Mouse (Mus musculus): ENCODE results near the gene 9930022D16Rik. TPM values are rescaled to one million over a fixed set of nuclear protein-coding genes. Genes with fewer than 3 reads are reported as not detected.

9930022D16Rik gene
- polyA plus RNA-seq, 1 experiment from 2014 or later, result not detected

- no peak for ATAC-seq
- no peak overlapping the region for H3K4me3 ChIP-seq (ENCODE audit: low read length)
- H3K27ac ChIP-seq (ENCODE audit: low read depth, low read length), result no peak overlapping the region
- no peak overlapping the region for H3K9ac ChIP-seq (ENCODE audit: low read depth, low read length)
- no peaks in the 10 kb centered on the region for H3K36me3 ChIP-seq (ENCODE audit: control insufficient read depth, insufficient read depth, low read length)
- no peaks in the 10 kb centered on the region for H3K27me3 ChIP-seq (replicated peaks; ENCODE audit: control insufficient read depth, insufficient read depth, low read length)
- 92% methylated on average over 15 of the region's 15 CpGs for WGBS
- H3K4me2 ChIP-seq (ENCODE audit: low read length), result no peak overlapping the region
- H3K9me3 ChIP-seq (ENCODE audit: control insufficient read depth, low read length), result no peaks in the 10 kb centered on the region
- no peaks in the 10 kb centered on the region for H3K4me1 ChIP-seq (ENCODE audit: control insufficient read depth, insufficient read depth, low read depth, low read length)
Measured at GRCm38 (mm10) chr11:109410197-109410980, 3.3 kb upstream of the 9930022D16Rik start.

GRCm38 (mm10) chr11:109414802-109415201, 1.1 kb downstream of the 9930022D16Rik start:
- Histone ChIP-seq H3K27ac (ENCODE audit: low read depth, low read length) (no peak overlapping the region), H3K9ac (ENCODE audit: low read depth, low read length) (no peak overlapping the region), H3K4me2 (ENCODE audit: low read length) (no peak overlapping the region), H3K36me3 (ENCODE audit: control insufficient read depth, insufficient read depth, low read length) (no peaks in the 10 kb centered on the region), H3K27me3 (replicated peaks; ENCODE audit: control insufficient read depth, insufficient read depth, low read length) (no peaks in the 10 kb centered on the region), H3K4me1 (ENCODE audit: control insufficient read depth, insufficient read depth, low read depth, low read length) (no peaks in the 10 kb centered on the region), H3K9me3 (ENCODE audit: control insufficient read depth, low read length) (no peaks in the 10 kb centered on the region), H3K4me3 (ENCODE audit: low read length) (no peak overlapping the region)
- no peak for ATAC-seq
- 84% methylated on average over 5 of the region's 5 CpGs for WGBS

- WGBS, result 90% methylated on average over 8 of the region's 8 CpGs
- Histone ChIP-seq H3K27me3 (replicated peaks; ENCODE audit: control insufficient read depth, insufficient read depth, low read length) (no peaks in the 10 kb centered on the region), H3K9me3 (ENCODE audit: control insufficient read depth, low read length) (no peaks in the 10 kb centered on the region; the same call in 1 of the 2 replicates), H3K9ac (ENCODE audit: low read depth, low read length) (no peak overlapping the region), H3K4me2 (ENCODE audit: low read length) (no peak overlapping the region), H3K4me3 (ENCODE audit: low read length) (no peak overlapping the region), H3K4me1 (ENCODE audit: control insufficient read depth, insufficient read depth, low read depth, low read length) (no peaks in the 10 kb centered on the region), H3K27ac (ENCODE audit: low read depth, low read length) (no peak overlapping the region), H3K36me3 (ENCODE audit: control insufficient read depth, insufficient read depth, low read length) (no peaks in the 10 kb centered on the region)
- ATAC-seq, result no peak
Measured at GRCm38 (mm10) chr11:109416709-109417420, 3.1 kb downstream of the 9930022D16Rik start.

- Histone ChIP-seq H3K4me3 (ENCODE audit: low read length) (no peak overlapping the region), H3K9me3 (ENCODE audit: control insufficient read depth, low read length) (no peaks in the 10 kb centered on the region; the same call in 1 of the 2 replicates), H3K27me3 (replicated peaks; ENCODE audit: control insufficient read depth, insufficient read depth, low read length) (no peaks in the 10 kb centered on the region), H3K9ac (ENCODE audit: low read depth, low read length) (no peak overlapping the region), H3K27ac (ENCODE audit: low read depth, low read length) (no peak overlapping the region), H3K36me3 (ENCODE audit: control insufficient read depth, insufficient read depth, low read length) (no peaks in the 10 kb centered on the region), H3K4me2 (ENCODE audit: low read length) (no peak overlapping the region), H3K4me1 (ENCODE audit: control insufficient read depth, insufficient read depth, low read depth, low read length) (no peaks in the 10 kb centered on the region)
- no peak for ATAC-seq
- 96% methylated on average over 9 of the region's 9 CpGs for WGBS
Measured at GRCm38 (mm10) chr11:109417472-109418040, 3.8 kb downstream of the 9930022D16Rik start.

GRCm38 (mm10) chr11:109419461-109419860, 5.7 kb downstream of the 9930022D16Rik start:
- Histone ChIP-seq H3K27ac (ENCODE audit: low read depth, low read length) (no peak overlapping the region), H3K27me3 (replicated peaks; ENCODE audit: control insufficient read depth, insufficient read depth, low read length) (no peaks in the 10 kb centered on the region), H3K36me3 (ENCODE audit: control insufficient read depth, insufficient read depth, low read length) (no peaks in the 10 kb centered on the region), H3K9me3 (ENCODE audit: control insufficient read depth, low read length) (no peaks in the 10 kb centered on the region; the same call in 1 of the 2 replicates), H3K4me1 (ENCODE audit: control insufficient read depth, insufficient read depth, low read depth, low read length) (no peaks in the 10 kb centered on the region), H3K9ac (ENCODE audit: low read depth, low read length) (no peak overlapping the region), H3K4me2 (ENCODE audit: low read length) (no peak overlapping the region), H3K4me3 (ENCODE audit: low read length) (no peak overlapping the region)
- WGBS, result 49% methylated on average over 4 of the region's 4 CpGs
- ATAC-seq, result no peak

DNA sequence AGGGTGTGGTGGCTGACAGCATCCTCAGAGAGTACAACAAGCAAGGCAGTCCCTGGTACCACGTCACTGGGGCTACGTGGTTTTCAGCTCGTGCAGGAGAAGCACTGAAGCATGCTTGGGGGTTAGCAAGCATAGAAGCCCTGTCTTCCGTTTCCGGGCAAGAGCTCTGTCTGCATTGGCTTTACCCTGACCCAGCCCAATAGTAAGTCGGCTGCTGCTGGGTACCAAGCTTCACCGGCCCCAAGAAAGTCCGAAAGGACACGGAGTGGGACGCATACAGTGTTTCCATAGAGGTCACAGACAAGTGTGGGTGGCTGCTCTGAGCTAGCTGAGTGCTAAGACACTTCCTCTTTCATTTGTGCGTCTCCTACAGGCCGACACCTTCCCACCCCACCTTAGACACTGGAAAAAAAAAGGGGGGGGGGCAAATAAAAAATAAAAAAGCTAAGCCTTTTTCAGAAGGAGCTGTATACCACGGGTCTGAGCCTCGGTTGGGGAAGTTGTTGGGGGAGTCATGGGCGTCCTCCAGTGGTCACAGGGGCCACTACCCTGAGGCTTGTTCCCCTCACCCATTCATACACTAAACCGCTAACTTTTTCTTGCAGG, 6.3 kb downstream of the 9930022D16Rik start:
- Histone ChIP-seq H3K36me3 (ENCODE audit: control insufficient read depth, insufficient read depth, low read length) (no peaks in the 10 kb centered on the region), H3K27me3 (replicated peaks; ENCODE audit: control insufficient read depth, insufficient read depth, low read length) (no peaks in the 10 kb centered on the region), H3K4me3 (ENCODE audit: low read length) (no peak overlapping the region), H3K27ac (ENCODE audit: low read depth, low read length) (no peak overlapping the region), H3K4me1 (ENCODE audit: control insufficient read depth, insufficient read depth, low read depth, low read length) (no peaks in the 10 kb centered on the region), H3K4me2 (ENCODE audit: low read length) (no peak overlapping the region), H3K9me3 (ENCODE audit: control insufficient read depth, low read length) (no peaks in the 10 kb centered on the region; the same call in 1 of the 2 replicates), H3K9ac (ENCODE audit: low read depth, low read length) (no peak overlapping the region)
- 44% methylated on average over 16 of the region's 16 CpGs for WGBS
- ATAC-seq, result no peak

DNA sequence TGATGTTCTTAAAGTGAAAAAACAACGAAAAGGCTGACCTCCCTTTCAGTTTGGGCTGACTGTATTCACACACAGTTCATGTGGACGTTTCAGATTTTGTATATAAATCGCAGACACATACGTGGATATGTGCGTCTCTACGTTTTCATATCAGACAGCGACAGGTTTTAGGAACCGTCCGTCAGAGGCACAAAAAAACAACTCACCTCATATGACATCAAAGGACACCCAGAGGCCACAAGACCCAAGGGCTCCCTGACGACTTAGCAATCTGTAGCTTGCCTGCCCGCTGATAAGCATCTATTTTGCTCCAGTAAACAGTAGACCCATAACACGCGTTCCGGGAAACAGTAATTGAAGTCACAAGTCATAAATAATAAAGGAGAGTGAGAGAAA, 6.8 kb downstream of the 9930022D16Rik start:
- Histone ChIP-seq H3K36me3 (ENCODE audit: control insufficient read depth, insufficient read depth, low read length) (no peaks in the 10 kb centered on the region), H3K4me1 (ENCODE audit: control insufficient read depth, insufficient read depth, low read depth, low read length) (no peaks in the 10 kb centered on the region), H3K4me2 (ENCODE audit: low read length) (no peak overlapping the region), H3K27me3 (replicated peaks; ENCODE audit: control insufficient read depth, insufficient read depth, low read length) (no peaks in the 10 kb centered on the region), H3K4me3 (ENCODE audit: low read length) (no peak overlapping the region), H3K9me3 (ENCODE audit: control insufficient read depth, low read length) (no peaks in the 10 kb centered on the region; the same call in 1 of the 2 replicates), H3K27ac (ENCODE audit: low read depth, low read length) (no peak overlapping the region), H3K9ac (ENCODE audit: low read depth, low read length) (no peak overlapping the region)
- 86% methylated on average over 14 of the region's 14 CpGs for WGBS
- no peak for ATAC-seq

DNA sequence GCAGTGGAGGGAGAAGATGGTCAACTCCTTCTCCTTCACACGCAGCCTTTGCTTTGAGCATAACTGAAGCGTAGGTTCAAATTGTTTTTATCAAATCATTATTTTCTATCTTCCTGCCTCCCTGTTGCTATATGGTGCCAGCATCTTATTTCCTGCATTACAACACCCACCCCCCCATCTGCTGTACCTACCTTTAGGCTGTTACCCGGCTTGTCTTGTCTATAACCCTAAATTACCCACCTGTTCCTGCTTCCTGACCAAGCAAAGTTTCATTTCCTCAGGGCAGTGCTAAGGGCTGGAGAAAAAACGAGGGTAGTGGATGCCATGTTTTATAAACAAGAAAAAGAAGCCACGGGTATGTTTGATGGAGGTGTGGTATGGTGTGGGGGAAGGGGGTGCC, 7.5 kb downstream of the 9930022D16Rik start:
- Histone ChIP-seq H3K27me3 (replicated peaks; ENCODE audit: control insufficient read depth, insufficient read depth, low read length) (no peaks in the 10 kb centered on the region), H3K36me3 (ENCODE audit: control insufficient read depth, insufficient read depth, low read length) (no peaks in the 10 kb centered on the region), H3K9ac (ENCODE audit: low read depth, low read length) (no peak overlapping the region), H3K9me3 (ENCODE audit: control insufficient read depth, low read length) (no peaks in the 10 kb centered on the region; the same call in 1 of the 2 replicates), H3K4me1 (ENCODE audit: control insufficient read depth, insufficient read depth, low read depth, low read length) (no peaks in the 10 kb centered on the region), H3K4me2 (ENCODE audit: low read length) (no peak overlapping the region), H3K27ac (ENCODE audit: low read depth, low read length) (no peak overlapping the region), H3K4me3 (ENCODE audit: low read length) (no peak overlapping the region)
- 84% methylated on average over 5 of the region's 5 CpGs for WGBS
- ATAC-seq, result no peak

GRCm38 (mm10) chr11:109422263-109422662, 8.5 kb downstream of the 9930022D16Rik start:
- Histone ChIP-seq H3K4me2 (ENCODE audit: low read length) (no peak overlapping the region), H3K9ac (ENCODE audit: low read depth, low read length) (no peak overlapping the region), H3K9me3 (ENCODE audit: control insufficient read depth, low read length) (no peaks in the 10 kb centered on the region; the same call in 1 of the 2 replicates), H3K27ac (ENCODE audit: low read depth, low read length) (no peak overlapping the region), H3K27me3 (replicated peaks; ENCODE audit: control insufficient read depth, insufficient read depth, low read length) (no peaks in the 10 kb centered on the region), H3K36me3 (ENCODE audit: control insufficient read depth, insufficient read depth, low read length) (no peaks in the 10 kb centered on the region), H3K4me3 (ENCODE audit: low read length) (no peak overlapping the region), H3K4me1 (ENCODE audit: control insufficient read depth, insufficient read depth, low read depth, low read length) (peaks cover 5% of the 10 kb centered on the region)
- no peak for ATAC-seq
- 98% methylated on average over 4 of the region's 4 CpGs for WGBS

Measured in hindbrain, embryonic 16.5 days (tissue).